Mouse (Mus musculus) embryonic facial prominence, embryonic 11.5 days (tissue): ENCODE results near the gene Neurog3. TPM values are rescaled to one million over a fixed set of nuclear protein-coding genes. Genes with fewer than 3 reads are reported as not detected.

ENCODE experiments used
- ATAC-seq: fragments of 200-750 bp; cut with Nextera tagmentation; replicated peaks from 2 replicates; pipeline ENCODE4 v1.8.0; 2017; ENCODE audit warnings: low read depth; ENCODE audit not compliant: insufficient number of reproducible peaks, low FRiP score, low TSS enrichment
- DNase-seq: peaks from one replicate; pipeline ENCODE4 v3.0.0-alpha.2; 2015; ENCODE audit warnings: low spot score
- H3K27ac ChIP-seq: fragments of 300-500 bp; sonication (generic); replicated peaks from 2 replicates; pipeline ENCODE4 v1.5.1; 2014; ENCODE audit warnings: mild to moderate bottlenecking, low read depth, low read length, control low read depth
- H3K27me3 ChIP-seq: fragments of 300-500 bp; sonication (generic); 2 replicates; pipeline ENCODE4 v1.6.1; 2014; ENCODE audit warnings: mild to moderate bottlenecking, low read length, moderate library complexity, mixed read lengths; ENCODE audit not compliant: control insufficient read depth, insufficient read depth
- H3K36me3 ChIP-seq: fragments of 300-500 bp; sonication (generic); replicated peaks from 2 replicates; pipeline ENCODE4 v1.6.1; 2014; ENCODE audit warnings: low read depth, mild to moderate bottlenecking, low read length, moderate library complexity, mixed read lengths; ENCODE audit not compliant: control insufficient read depth, insufficient read depth
- H3K4me1 ChIP-seq: fragments of 300-500 bp; sonication (generic); 2 replicates; pipeline ENCODE4 v1.6.1; 2014; ENCODE audit warnings: low read length, mixed read lengths; ENCODE audit not compliant: control insufficient read depth, insufficient read depth
- H3K4me2 ChIP-seq: fragments of 300-500 bp; sonication (generic); 2 replicates; pipeline ENCODE4 v1.6.1; 2014; ENCODE audit warnings: low read depth, mild to moderate bottlenecking, control low read depth, low read length, moderate library complexity
- H3K4me3 ChIP-seq: fragments of 300-500 bp; sonication (generic); 2 replicates; pipeline ENCODE4 v1.5.1; 2014; ENCODE audit warnings: low read depth, low read length, control low read depth
- H3K9ac ChIP-seq: fragments of 300-500 bp; sonication (generic); replicated peaks from 2 replicates; pipeline ENCODE4 v1.6.1; 2014; ENCODE audit warnings: mild to moderate bottlenecking, control low read depth, low read length
- H3K9me3 ChIP-seq: fragments of 300-500 bp; sonication (generic); replicated peaks from 2 replicates; pipeline ENCODE4 v1.6.1; 2016; ENCODE audit warnings: mild to moderate bottlenecking, low read length, inconsistent platforms, mixed read lengths; ENCODE audit not compliant: control insufficient read depth
- WGBS: fragments of 180-500 bp; shearing (Covaris S2); extraction: QIAGEN DNeasy Blood & Tissue Kit; methylation state at CpG from one replicate; pipeline ENCODE4 v1.1.7; 2014; 5-methylcytosine and 5-hydroxymethylcytosine counted together
- polyA plus RNA-seq: library from polyadenylated mRNA; unstranded; fragments of >200 nt; fragmentation: Nextera tagmentation; extraction: Ambion mirVana; gene quantifications from 2 replicates; pipeline ENCODE4 v1.2.1, GENCODE M21; 2014

Gene Neurog3
- polyA plus RNA-seq, 1 experiment from 2014 or later = 1.2 TPM

- WGBS = 49% methylated on average over 12 of the region's 12 CpGs
- ATAC-seq = no peak
- H3K36me3 ChIP-seq = no peaks in the 10 kb centered on the region
- no peak for DNase-seq
- no peak overlapping the region for H3K27ac ChIP-seq
- H3K4me1 ChIP-seq = no peaks in the 10 kb centered on the region
- no peak overlapping the region for H3K4me2 ChIP-seq
- H3K4me3 ChIP-seq = no peak overlapping the region
- no peak overlapping the region for H3K9ac ChIP-seq
- H3K27me3 ChIP-seq = no peaks in the 10 kb centered on the region; the same call in 1 of the 2 replicates
- no peaks in the 10 kb centered on the region for H3K9me3 ChIP-seq
These were observed 14.8 kb downstream of the Neurog3 start for GRCm38 (mm10) chr10:62147466-62148248.

DNA sequence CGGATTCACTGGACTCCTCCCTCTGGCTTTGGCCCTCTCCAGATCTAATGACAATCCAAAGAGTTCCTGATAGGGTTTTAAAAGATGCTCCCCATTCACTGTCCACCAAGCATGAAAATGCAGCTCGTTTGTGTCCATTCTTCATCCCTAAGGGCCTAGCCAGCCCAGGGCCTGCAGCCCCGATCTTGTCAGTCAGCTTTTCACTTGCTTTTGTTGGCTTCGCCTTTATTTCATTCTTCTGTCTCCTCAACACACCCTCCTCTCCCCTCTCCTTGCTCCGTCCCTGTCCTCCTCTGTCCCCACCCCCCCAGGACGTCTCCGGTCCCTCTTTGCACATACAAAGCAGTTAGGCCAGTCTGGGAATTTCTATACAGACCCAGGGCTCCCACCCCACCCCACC, 17.0 kb downstream of the Neurog3 start:
- WGBS = 40% methylated on average over 7 of the region's 7 CpGs
- peak; percentile 65; the same call in 1 of the 2 replicates for ATAC-seq

DNA sequence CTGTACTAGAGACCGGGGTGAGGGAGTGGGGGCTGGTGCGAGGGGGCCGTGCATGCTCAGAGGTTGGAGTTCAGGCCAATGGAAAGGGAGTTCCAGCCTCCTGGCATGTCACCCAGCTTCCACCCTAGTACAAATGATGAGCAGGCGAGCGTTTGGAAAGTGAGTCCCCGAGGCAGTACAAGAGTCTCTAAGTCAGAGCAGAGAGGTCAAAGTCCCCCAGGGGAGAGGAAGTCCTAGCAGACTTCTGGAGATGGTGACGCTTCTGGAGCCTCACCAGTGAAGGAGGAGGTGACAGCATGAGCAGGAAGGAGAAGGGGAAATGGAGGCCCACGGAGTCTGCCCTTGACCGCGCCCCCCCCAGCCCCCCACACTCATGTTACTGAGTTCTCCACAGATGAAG, 29.5 kb downstream of the Neurog3 start:
- WGBS = 36% methylated on average over 10 of the region's 10 CpGs
- H3K27me3 ChIP-seq = no peaks in the 10 kb centered on the region
- no peak overlapping the region for H3K4me2 ChIP-seq
- no peak for DNase-seq
- H3K4me3 ChIP-seq = no peak overlapping the region
- no peak for ATAC-seq
- H3K36me3 ChIP-seq = no peaks in the 10 kb centered on the region
- no peaks in the 10 kb centered on the region; the same call in 1 of the 2 replicates for H3K4me1 ChIP-seq
- H3K9me3 ChIP-seq = no peaks in the 10 kb centered on the region
- no peak overlapping the region for H3K9ac ChIP-seq
- H3K27ac ChIP-seq = no peak overlapping the region

More for the DNA sequence above, 17.0 kb downstream of the Neurog3 start:
- H3K4me2 ChIP-seq = no peak overlapping the region
- H3K4me3 ChIP-seq = no peak overlapping the region
- H3K36me3 ChIP-seq = no peaks in the 10 kb centered on the region
- H3K27ac ChIP-seq = no peak overlapping the region
- H3K9ac ChIP-seq = no peak overlapping the region
- no peak for DNase-seq
- H3K27me3 ChIP-seq = no peaks in the 10 kb centered on the region; the same call in 1 of the 2 replicates
- no peaks in the 10 kb centered on the region for H3K9me3 ChIP-seq
- H3K4me1 ChIP-seq = no peaks in the 10 kb centered on the region

DNA sequence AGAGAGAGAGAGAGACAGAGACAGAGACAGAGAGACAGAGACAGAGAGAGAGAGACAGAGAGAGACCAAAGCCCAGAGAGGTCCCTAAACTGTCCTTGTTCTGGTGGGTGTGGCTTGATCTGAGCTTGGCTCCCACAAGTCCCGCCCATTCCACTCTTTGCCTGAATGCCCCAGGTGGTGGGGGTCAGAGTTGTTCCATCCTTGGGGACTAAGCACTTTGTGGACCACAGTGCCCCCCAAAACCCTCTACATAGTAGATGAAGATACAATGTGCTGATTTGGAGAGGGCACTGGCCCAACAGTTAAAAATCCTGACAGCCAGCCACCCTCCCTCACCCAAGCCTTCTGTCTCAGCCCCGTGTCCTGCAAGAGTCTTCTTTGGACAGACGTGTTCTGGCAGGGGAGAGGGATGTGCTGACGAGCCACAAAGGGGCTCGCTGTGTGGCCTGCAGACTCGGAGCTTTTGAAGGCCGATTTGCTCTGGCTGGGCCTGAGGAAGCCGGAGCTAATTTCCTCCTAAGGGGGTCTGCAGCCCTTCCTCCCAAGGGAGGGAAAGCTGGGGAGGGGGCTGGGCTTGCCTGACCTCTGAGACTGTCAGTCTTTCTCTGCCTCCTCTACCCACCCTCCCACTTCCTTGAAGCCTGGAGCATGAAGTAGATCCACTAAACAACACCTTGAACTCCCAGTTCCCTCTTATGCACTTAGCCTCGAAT, 40.1 kb downstream of the Neurog3 start:
- H3K4me3 ChIP-seq = no peak overlapping the region
- WGBS = 1% methylated on average over 9 of the region's 9 CpGs

GRCm38 (mm10) chr10:62173941-62174448, 41.1 kb downstream of the Neurog3 start:
- H3K27me3 ChIP-seq = no peaks in the 10 kb centered on the region
- H3K27ac ChIP-seq = no peak overlapping the region
- H3K4me3 ChIP-seq = no peak overlapping the region
- no peaks in the 10 kb centered on the region for H3K9me3 ChIP-seq
- H3K9ac ChIP-seq = no peak overlapping the region; the same call in 1 of the 2 replicates
- ATAC-seq (no peak), DNase-seq (peak; percentile 19)
- 22% methylated on average over 7 of the region's 9 CpGs for WGBS
- no peak overlapping the region for H3K4me2 ChIP-seq
- H3K4me1 ChIP-seq = peaks cover 5% of the 10 kb centered on the region
- H3K36me3 ChIP-seq = no peaks in the 10 kb centered on the region

More for the DNA sequence above, 40.1 kb downstream of the Neurog3 start:
- Histone ChIP-seq H3K4me2 (no peak overlapping the region; the same call in 1 of the 2 replicates), H3K36me3 (no peaks in the 10 kb centered on the region), H3K27ac (no peak overlapping the region), H3K9ac (no peak overlapping the region), H3K4me1 (peaks cover 5% of the 10 kb centered on the region), H3K9me3 (no peaks in the 10 kb centered on the region), H3K27me3 (no peaks in the 10 kb centered on the region)
- DNase-seq = peak; percentile 56
- ATAC-seq = peak; percentile 73; the same call in 1 of the 2 replicates

DNA sequence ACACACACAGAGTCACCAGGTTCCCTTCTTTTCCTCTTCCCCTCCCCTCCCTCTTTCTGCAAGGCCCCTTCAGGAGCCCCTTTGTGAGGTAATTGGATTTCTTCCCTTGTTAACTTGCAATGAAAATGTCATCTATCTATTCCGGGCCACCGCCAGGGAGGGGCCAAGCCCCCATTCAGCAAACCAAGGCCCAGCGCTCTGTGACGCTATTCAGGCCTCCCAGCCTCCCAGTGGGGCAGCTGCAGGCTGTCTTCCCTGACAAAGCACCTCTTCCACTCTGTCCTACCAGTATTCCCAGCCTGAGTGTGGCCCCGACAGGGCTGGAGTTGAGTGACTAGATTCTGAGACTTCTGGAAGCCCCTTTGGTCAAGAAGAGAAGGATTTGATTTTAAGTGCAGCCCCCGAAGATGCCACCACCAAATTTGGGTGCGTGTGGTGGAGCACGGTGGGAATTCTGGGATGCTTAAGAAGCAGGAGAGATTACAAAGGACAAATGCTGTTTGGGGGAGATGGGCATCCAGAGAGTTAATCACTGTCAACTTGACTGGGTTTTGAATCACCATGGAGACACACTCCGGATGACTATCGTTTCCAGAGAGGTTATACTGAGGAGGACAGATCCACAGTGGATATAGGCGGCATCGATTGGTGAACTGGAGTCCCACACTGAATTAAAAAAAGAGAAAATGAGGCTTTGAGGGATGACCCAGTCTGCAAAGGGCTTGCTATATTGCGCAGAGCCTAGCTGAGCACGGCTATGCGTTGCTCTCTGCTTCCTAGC, 41.8 kb downstream of the Neurog3 start:
- H3K36me3 ChIP-seq = no peaks in the 10 kb centered on the region
- H3K9ac ChIP-seq = no peak overlapping the region
- ATAC-seq (peak; percentile 77), DNase-seq (peak; percentile 21)
- H3K27ac ChIP-seq = no peak overlapping the region
- H3K4me2 ChIP-seq = no peak overlapping the region
- WGBS = 33% methylated on average over 15 of the region's 15 CpGs
- H3K27me3 ChIP-seq = no peaks in the 10 kb centered on the region
- peaks cover 5% of the 10 kb centered on the region for H3K4me1 ChIP-seq
- no peaks in the 10 kb centered on the region for H3K9me3 ChIP-seq
- H3K4me3 ChIP-seq = no peak overlapping the region

DNA sequence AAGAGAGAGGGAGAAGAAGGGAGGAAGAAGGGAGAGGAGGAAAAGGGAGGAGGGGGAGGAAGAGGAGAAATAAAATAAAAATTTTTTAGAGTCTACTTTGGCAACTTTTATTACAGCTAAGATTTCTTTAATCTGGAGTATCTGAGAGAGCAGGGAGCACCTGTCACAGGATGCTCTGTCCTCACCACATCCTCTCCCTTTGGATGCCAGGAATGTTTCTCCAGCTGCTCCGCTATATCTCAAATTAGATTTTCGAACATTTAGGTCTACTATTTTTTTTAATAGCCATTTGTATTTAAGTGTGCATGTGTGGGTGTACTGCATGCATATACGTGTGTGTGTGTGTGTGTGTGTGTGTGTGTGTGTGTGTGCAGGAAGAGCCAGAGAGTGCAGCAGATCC, 47.1 kb downstream of the Neurog3 start:
- Histone ChIP-seq H3K27me3 (no peaks in the 10 kb centered on the region), H3K36me3 (no peaks in the 10 kb centered on the region), H3K4me2 (no peak overlapping the region), H3K9me3 (no peaks in the 10 kb centered on the region), H3K4me1 (no peaks in the 10 kb centered on the region), H3K9ac (no peak overlapping the region), H3K27ac (no peak overlapping the region), H3K4me3 (no peak overlapping the region)
- DNase-seq (no peak), ATAC-seq (no peak)
- WGBS = 89% methylated on average over 3 of the region's 3 CpGs
